Mouse (Mus musculus) kidney, adult 8-10 months (tissue): ENCODE data around the gene Syt1.

Experiments used
- DNase-seq, 2 experiments: peaks; one replicate each; pipeline ENCODE4 v3.0.0; 2022

The Syt1 gene

GRCm38 (mm10) chr10:108504925-108505324, 505.9 kb downstream of the Syt1 start:
- DNase-seq = peak; percentile 6 to 7

DNA sequence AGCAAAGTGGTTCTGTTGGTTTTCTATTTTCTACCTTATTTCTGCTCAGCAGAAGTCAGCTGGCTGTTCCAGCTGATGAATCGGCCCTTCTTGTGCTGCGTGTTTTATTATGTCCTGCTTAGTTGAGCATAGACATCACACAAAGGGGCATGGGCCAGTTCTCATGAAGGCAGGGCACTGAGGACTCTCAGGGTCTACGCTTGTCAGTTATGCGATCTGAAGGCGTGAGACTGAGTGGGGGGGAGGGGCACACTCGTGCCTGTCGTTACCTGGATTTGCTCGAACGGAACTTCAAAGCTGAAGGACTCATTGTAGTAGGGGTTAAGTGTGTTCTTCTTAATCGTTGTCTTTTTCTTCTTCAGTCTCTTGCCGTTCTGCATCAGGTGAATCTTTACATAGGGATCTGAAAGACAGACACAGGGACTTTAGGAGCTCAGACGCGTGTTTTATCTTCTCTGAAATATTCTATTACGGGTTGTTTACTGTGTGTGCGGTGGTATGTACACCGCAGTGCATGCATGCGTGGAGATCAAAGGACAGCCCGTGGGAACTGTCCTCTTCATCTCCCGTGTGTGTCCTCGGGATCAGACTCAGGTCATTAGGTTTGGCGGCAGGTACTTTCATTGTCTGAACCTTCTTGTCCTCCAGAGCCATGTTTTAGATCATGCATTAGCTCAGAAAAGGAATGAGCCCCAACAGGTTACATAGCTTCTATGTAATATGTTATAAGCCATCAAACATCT, 506.5 kb downstream of the Syt1 start:
- no peak for DNase-seq

DNA sequence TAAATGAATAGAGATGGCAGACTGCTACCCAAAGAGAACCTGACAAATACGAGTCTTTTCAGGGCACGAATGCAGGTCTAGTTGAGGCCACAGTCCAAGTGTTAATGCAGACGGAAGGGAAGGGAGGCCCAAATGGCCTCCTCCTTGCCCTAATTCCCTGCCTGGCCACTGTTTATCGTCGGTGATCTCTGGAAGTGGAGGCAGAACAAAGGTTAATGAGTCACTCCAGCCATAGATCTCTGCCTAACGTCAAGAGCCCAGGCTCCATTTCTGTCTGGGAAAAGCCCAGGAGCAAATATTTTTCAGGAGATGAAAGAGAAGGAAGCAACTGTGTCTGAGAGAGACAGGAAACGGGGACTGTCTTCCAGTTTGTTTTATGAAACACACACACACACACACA, 520.6 kb downstream of the Syt1 start:
- DNase-seq = no peak

GRCm38 (mm10) chr10:108483991-108484390, 526.8 kb downstream of the Syt1 start:
- DNase-seq = no peak

GRCm38 (mm10) chr10:108480146-108480850, 530.5 kb downstream of the Syt1 start:
- no peak for DNase-seq

- DNase-seq = no peak
Measured at GRCm38 (mm10) chr10:108470319-108470955, 540.3 kb downstream of the Syt1 start.

GRCm38 (mm10) chr10:108466539-108466938, 544.2 kb downstream of the Syt1 start:
- no peak for DNase-seq

DNA sequence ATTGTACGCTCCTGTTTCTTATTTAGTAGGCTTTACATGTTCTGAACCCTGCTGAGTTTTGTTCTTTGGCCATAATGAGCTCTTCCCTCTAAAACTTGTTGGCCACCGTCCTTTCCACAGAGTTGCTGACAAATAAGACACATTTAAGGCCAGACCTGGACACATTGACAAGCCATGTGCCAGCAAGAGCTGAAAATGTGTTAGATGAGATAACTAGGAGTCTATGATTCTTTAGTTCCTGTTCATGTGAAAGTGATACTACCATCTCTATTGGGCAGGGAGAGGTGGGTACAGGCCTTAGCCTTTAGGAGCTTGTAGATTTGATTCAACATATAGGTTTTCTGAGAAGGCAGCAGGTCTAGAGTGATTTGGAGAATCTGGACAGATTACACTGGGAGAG, 548.9 kb downstream of the Syt1 start:
- no peak for DNase-seq

DNA sequence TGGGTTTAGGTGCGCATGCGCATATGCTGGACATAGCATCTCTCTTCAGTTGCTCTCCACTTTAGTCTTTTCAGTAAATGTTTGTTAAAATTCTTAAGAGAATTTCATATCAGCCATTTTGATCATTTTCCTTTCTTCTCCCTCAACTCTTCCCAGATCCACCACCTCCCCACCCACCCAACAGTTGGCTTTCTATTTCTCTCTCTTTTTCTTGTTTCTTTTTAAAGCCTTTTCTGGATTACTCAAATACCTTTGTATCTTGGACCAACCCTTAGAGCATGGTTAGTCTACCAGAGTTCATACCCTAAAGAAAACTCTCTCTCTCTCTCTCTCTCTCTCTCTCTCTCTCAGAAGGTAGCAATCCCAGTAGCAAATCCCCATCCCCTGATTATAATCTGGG, 553.7 kb downstream of the Syt1 start:
- DNase-seq = no peak

DNA sequence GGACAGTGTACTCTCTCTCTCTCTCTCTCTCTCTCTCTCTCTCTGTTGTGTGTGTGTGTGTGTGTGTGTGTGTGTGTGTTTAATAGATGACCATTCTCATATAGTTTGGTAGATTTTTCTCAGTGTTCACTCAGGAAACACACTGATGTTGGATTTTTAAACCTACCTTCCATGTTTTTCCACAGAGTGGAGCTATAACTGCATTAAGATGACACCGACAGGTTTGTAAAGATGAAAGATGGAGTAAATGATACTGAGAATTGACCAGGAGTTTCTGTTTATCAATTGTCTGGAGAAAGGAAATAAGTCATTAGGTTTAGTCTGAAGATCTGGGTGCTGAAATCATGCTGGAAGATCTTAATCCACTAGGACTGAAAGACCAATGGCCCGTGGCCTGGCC, 554.9 kb downstream of the Syt1 start:
- DNase-seq = no peak

DNA sequence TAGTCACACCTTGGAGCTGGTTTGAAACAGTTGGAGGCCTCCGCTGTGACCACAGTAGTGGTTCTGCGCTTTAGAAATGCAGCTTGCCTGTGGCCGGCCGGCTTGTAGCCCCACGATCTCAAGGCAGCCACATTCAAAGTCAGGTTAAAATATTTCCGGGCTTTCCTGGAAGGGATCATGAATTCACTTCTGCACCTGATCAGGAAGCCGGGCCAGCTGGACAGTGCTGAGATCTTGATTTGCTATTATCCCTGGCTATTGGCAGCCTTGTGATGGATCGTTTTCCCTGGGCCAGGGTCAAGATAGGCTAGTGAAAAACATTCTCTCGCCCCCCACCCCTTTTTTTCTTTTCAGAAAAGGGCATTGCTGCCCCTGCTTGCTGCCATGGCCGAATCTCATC, 555.6 kb downstream of the Syt1 start:
- peak in 1 of 2 experiments; percentile 41 for DNase-seq

DNA sequence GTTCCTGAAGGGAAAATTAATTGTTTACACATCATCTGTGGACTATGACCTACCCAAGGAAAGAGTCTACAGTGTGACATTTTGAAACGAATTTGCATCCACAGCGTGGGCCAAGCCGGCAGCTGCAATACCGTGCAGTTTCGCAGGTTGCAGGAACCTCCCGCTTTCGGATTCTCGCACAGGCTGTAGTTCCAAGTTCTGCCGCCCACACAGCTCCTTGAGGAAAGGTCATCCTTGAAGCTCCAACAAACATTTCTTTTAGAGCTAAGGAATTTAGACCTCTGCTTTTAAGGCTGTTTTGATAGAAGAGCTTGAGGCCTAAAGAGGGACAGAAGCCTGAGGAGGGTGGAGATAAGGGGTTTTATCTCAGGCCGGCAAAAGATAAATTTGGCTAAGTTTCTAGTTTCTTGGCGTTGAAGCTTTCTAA, 556.1 kb downstream of the Syt1 start:
- DNase-seq = peak; percentile 62 to 66

GRCm38 (mm10) chr10:108453561-108453960, 557.2 kb downstream of the Syt1 start:
- DNase-seq = peak; percentile 89

DNA sequence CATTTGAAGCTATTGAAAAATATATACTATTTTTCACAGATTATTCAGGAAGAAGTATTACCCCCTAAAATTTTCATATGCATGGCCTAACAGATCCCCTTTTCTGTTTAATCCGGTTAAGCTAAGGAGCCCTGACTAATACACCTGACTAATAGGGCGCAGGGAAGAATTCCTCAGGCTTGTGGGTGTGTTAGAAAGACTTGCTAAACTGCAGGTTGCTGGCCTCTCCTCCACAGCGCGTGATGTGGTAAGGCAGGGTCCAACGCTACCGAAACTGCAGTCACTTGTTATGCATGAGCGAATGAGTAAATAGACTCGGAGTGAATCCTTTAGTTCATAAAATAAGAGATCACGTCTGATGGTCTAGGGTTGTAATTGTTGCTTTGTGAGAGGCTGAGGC, 558.4 kb downstream of the Syt1 start:
- DNase-seq = peak in 1 of 2 experiments; percentile 40

- DNase-seq = no peak
Measured at GRCm38 (mm10) chr10:108451516-108451915, 559.3 kb downstream of the Syt1 start.

- DNase-seq = no peak
Measured at GRCm38 (mm10) chr10:108450401-108450800, 560.4 kb downstream of the Syt1 start.

GRCm38 (mm10) chr10:108448421-108448820, 562.4 kb downstream of the Syt1 start:
- no peak for DNase-seq
